ENCODE assay signal across 31 mouse cellular contexts in genomic region chr14:99699545-99699944, GRCm38 (mm10).
"Had no signal": no experiment of that assay in that cellular context is flagged by ENCODE, and none has a peak within 500 bp of the region (broad histone marks: within the 10 kb centered on the region; RNA-seq: fewer than 3 reads in every experiment).

No protein-coding gene starts in this region.

- H3K36me3 ChIP-seq: limb, embryonic 10.5 days; limb, embryonic 12.5 days; limb, embryonic 13.5 days; limb, embryonic 15.5 days; liver, embryonic 12.5 days; liver, embryonic 13.5 days; liver, embryonic 15.5 days; lung, embryonic 15.5 days; midbrain, embryonic 10.5 days; midbrain, embryonic 12.5 days; midbrain, embryonic 13.5 days; midbrain, embryonic 15.5 days had no signal

- H3K4me1 ChIP-seq: limb, embryonic 10.5 days; limb, embryonic 12.5 days; limb, embryonic 13.5 days; limb, embryonic 15.5 days; liver, embryonic 12.5 days; liver, embryonic 13.5 days; liver, embryonic 15.5 days; lung, embryonic 15.5 days; megakaryocyte, embryonic 14.5 days; midbrain, embryonic 10.5 days; midbrain, embryonic 12.5 days; midbrain, embryonic 13.5 days; midbrain, embryonic 15.5 days had no signal

- H3K27me3 ChIP-seq: limb, embryonic 12.5 days; limb, embryonic 13.5 days; limb, embryonic 15.5 days; liver, embryonic 12.5 days; liver, embryonic 13.5 days; liver, embryonic 15.5 days; lung, embryonic 15.5 days; megakaryocyte, embryonic 14.5 days; midbrain, embryonic 12.5 days; midbrain, embryonic 13.5 days; midbrain, embryonic 15.5 days had no signal

- ATAC-seq: liver, embryonic 12.5 days; liver, postnatal 0 days; lung, postnatal 0 days; midbrain, embryonic 13.5 days; midbrain, embryonic 15.5 days; midbrain, embryonic 16.5 days had no signal

- H3K4me3 ChIP-seq: left cerebral cortex, adult 2 months; limb, embryonic 10.5 days; limb, embryonic 12.5 days; limb, embryonic 13.5 days; limb, embryonic 15.5 days; liver, embryonic 12.5 days; liver, embryonic 13.5 days; liver, embryonic 15.5 days; lung, embryonic 15.5 days; megakaryocyte, embryonic 14.5 days; midbrain, embryonic 10.5 days; midbrain, embryonic 12.5 days; midbrain, embryonic 13.5 days; midbrain, embryonic 15.5 days; myocyte had no signal

- H3K27ac ChIP-seq: left cerebral cortex, adult 2 months; limb, embryonic 10.5 days; limb, embryonic 12.5 days; limb, embryonic 13.5 days; limb, embryonic 15.5 days; liver, embryonic 12.5 days; liver, embryonic 13.5 days; liver, embryonic 14.5 days; liver, embryonic 15.5 days; lung, embryonic 15.5 days; macrophage; midbrain, embryonic 10.5 days; midbrain, embryonic 12.5 days; midbrain, embryonic 13.5 days; midbrain, embryonic 15.5 days had no signal

- H3K4me2 ChIP-seq: limb, embryonic 12.5 days; limb, embryonic 13.5 days; limb, embryonic 15.5 days; liver, embryonic 12.5 days; liver, embryonic 13.5 days; liver, embryonic 15.5 days; lung, embryonic 14.5 days; lung, embryonic 15.5 days; midbrain, embryonic 11.5 days; midbrain, embryonic 12.5 days; midbrain, embryonic 13.5 days; midbrain, embryonic 15.5 days had no signal

- DNase-seq: left cerebral cortex, postnatal 4 days; liver; liver, embryonic 13.5 days; liver, postnatal 0 days; lung, adult 18-20 months; lung, adult 2 months; lung, embryonic 14.5 days; lung, postnatal 10 days; lung, postnatal 14 days; lung, postnatal 36 days; lung, postnatal 4 days; midbrain, embryonic 14.5 days had no signal

- H3K9me3 ChIP-seq: limb, embryonic 10.5 days; limb, embryonic 12.5 days; limb, embryonic 13.5 days; limb, embryonic 15.5 days; liver, embryonic 12.5 days; liver, embryonic 13.5 days; liver, embryonic 15.5 days; lung, embryonic 15.5 days; midbrain, embryonic 10.5 days; midbrain, embryonic 12.5 days; midbrain, embryonic 13.5 days; midbrain, embryonic 15.5 days had no signal

- H3K9ac ChIP-seq: limb, embryonic 12.5 days; limb, embryonic 13.5 days; limb, embryonic 15.5 days; liver, embryonic 12.5 days; liver, embryonic 13.5 days; liver, embryonic 14.5 days; liver, embryonic 15.5 days; liver, postnatal 0 days; lung, embryonic 14.5 days; lung, embryonic 15.5 days; midbrain, embryonic 12.5 days; midbrain, embryonic 13.5 days; midbrain, embryonic 15.5 days had no signal
